Comparison of ENCODE assay signal across 21 mouse cellular contexts in genomic region chr5:111626273-111626798, GRCm38 (mm10).
DNase-seq lines count a peak whose midpoint lies in the region; ATAC-seq and TF ChIP-seq lines count a peak whose summit lies in the region.
"Had no signal": no experiment of that assay in that cellular context is flagged by ENCODE, and none has a peak within 500 bp of the region (broad histone marks: within the 10 kb centered on the region; RNA-seq: fewer than 3 reads in every experiment).

No protein-coding gene starts in this region.

- H3K4me1 ChIP-seq in forebrain, embryonic 10.5 days = peaks cover 60% of the 10 kb centered on the region
- H3K4me1 ChIP-seq in forebrain, postnatal 0 days (ENCODE audit: insufficient read depth) = no peaks in the 10 kb centered on the region
- no peaks in the 10 kb centered on the region for H3K4me1 ChIP-seq in lung, postnatal 0 days (ENCODE audit: insufficient read depth, low read depth, low read length)
- peaks cover 4% of the 10 kb centered on the region for H3K4me1 ChIP-seq in forebrain, embryonic 16.5 days (replicated peaks; ENCODE audit: control insufficient read depth, insufficient read depth, low read length)
- H3K4me1 ChIP-seq: liver, embryonic 15.5 days had no signal

- no peak for TF ChIP-seq CTCF in forebrain, postnatal 0 days (IDR thresholded peaks at IDR 0.05; ENCODE audit: low read depth)
- TF ChIP-seq CTCF in lung, postnatal 0 days (IDR thresholded peaks at IDR 0.05) = no peak

- H3K4me3 ChIP-seq in forebrain, embryonic 10.5 days = no peak overlapping the region
- no peak overlapping the region for H3K4me3 ChIP-seq in forebrain, postnatal 0 days (ENCODE audit: low read depth, low read length)
- no peak overlapping the region for H3K4me3 ChIP-seq in lung, postnatal 0 days (ENCODE audit: low read depth, low read length)
- no peak overlapping the region for H3K4me3 ChIP-seq in forebrain, embryonic 16.5 days (replicated peaks; ENCODE audit: low read length)
- H3K4me3 ChIP-seq: embryonic facial prominence, embryonic 13.5 days; erythroblast, embryonic 14.5 days; heart, embryonic 15.5 days; left cerebral cortex, adult 2 months; liver, embryonic 15.5 days; lung, embryonic 15.5 days had no signal

- no peak for TF ChIP-seq EP300 in lung, postnatal 0 days (IDR thresholded peaks at IDR 0.05)

- H3K4me2 ChIP-seq in forebrain, postnatal 0 days (ENCODE audit: low read depth) = no peak overlapping the region
- no peak overlapping the region for H3K4me2 ChIP-seq in lung, postnatal 0 days (replicated peaks; ENCODE audit: low read depth, low read length)
- H3K4me2 ChIP-seq in forebrain, embryonic 16.5 days (ENCODE audit: low read length) = no peak overlapping the region
- H3K4me2 ChIP-seq: embryonic facial prominence, embryonic 13.5 days; heart, embryonic 15.5 days; liver, embryonic 15.5 days; lung, embryonic 15.5 days had no signal

- H3K27me3 ChIP-seq in forebrain, embryonic 10.5 days (ENCODE audit: poor library complexity, severe bottlenecking) = peaks cover 46% of the 10 kb centered on the region; the same call in 1 of the 2 replicates
- H3K27me3 ChIP-seq in forebrain, postnatal 0 days (ENCODE audit: insufficient read depth, low read length) = no peaks in the 10 kb centered on the region
- H3K27me3 ChIP-seq in lung, postnatal 0 days (replicated peaks; ENCODE audit: insufficient read depth, low read length) = no peaks in the 10 kb centered on the region
- no peaks in the 10 kb centered on the region for H3K27me3 ChIP-seq in forebrain, embryonic 16.5 days (replicated peaks; ENCODE audit: control insufficient read depth, insufficient read depth, low read length)
- H3K27me3 ChIP-seq: lung, embryonic 15.5 days had no signal

- WGBS in forebrain, embryonic 10.5 days = 8% methylated on average over 6 of the region's 6 CpGs
- WGBS in forebrain, postnatal 0 days = 15% methylated on average over 6 of the region's 6 CpGs
- 28% methylated on average over 6 of the region's 6 CpGs for WGBS in lung, postnatal 0 days
- WGBS in forebrain, embryonic 16.5 days = 7% methylated on average over 6 of the region's 6 CpGs

- H3K9ac ChIP-seq in forebrain, postnatal 0 days = no peak overlapping the region
- no peak overlapping the region for H3K9ac ChIP-seq in lung, postnatal 0 days (replicated peaks; ENCODE audit: low read depth)
- H3K9ac ChIP-seq in forebrain, embryonic 16.5 days (replicated peaks; ENCODE audit: low read depth, low read length) = no peak overlapping the region
- H3K9ac ChIP-seq: heart, embryonic 15.5 days; liver, embryonic 15.5 days; lung, embryonic 15.5 days had no signal

- 0 out of 2 replicates have a peak, but pooled peaks cover 3% of the 10 kb centered on the region for H3K36me3 ChIP-seq in forebrain, embryonic 10.5 days (replicated peaks)
- no peaks in the 10 kb centered on the region for H3K36me3 ChIP-seq in forebrain, postnatal 0 days (ENCODE audit: insufficient read depth)
- no peaks in the 10 kb centered on the region for H3K36me3 ChIP-seq in lung, postnatal 0 days (ENCODE audit: insufficient read depth, low read length)
- H3K36me3 ChIP-seq in forebrain, embryonic 16.5 days (ENCODE audit: control insufficient read depth, insufficient read depth) = no peaks in the 10 kb centered on the region
- H3K36me3 ChIP-seq: embryonic facial prominence, embryonic 13.5 days; heart, embryonic 15.5 days; liver, embryonic 15.5 days; lung, embryonic 15.5 days had no signal

- H3K27ac ChIP-seq in forebrain, embryonic 10.5 days = peak overlapping the region; percentile 84
- H3K27ac ChIP-seq in forebrain, postnatal 0 days (ENCODE audit: low read depth, low read length) = no peak overlapping the region
- H3K27ac ChIP-seq in lung, postnatal 0 days (ENCODE audit: low read length) = no peak overlapping the region
- no peak overlapping the region for H3K27ac ChIP-seq in forebrain, embryonic 16.5 days (ENCODE audit: low read length)
- H3K27ac ChIP-seq: embryonic facial prominence, embryonic 13.5 days; heart, embryonic 15.5 days; left cerebral cortex, adult 2 months; liver, embryonic 15.5 days; lung, embryonic 15.5 days had no signal

- H3K9me3 ChIP-seq in forebrain, embryonic 10.5 days = peaks cover 14% of the 10 kb centered on the region; the same call in 1 of the 2 replicates
- no peaks in the 10 kb centered on the region for H3K9me3 ChIP-seq in forebrain, postnatal 0 days (ENCODE audit: low read length)
- H3K9me3 ChIP-seq in lung, postnatal 0 days (ENCODE audit: low read length) = no peaks in the 10 kb centered on the region
- no peaks in the 10 kb centered on the region for H3K9me3 ChIP-seq in forebrain, embryonic 16.5 days (ENCODE audit: control insufficient read depth, low read length)
- H3K9me3 ChIP-seq: embryonic facial prominence, embryonic 13.5 days; heart, embryonic 15.5 days; liver, embryonic 15.5 days; lung, embryonic 15.5 days had no signal

- ATAC-seq in forebrain, postnatal 0 days = no peak
- peak; percentile 27; the same call in 1 of the 2 replicates for ATAC-seq in lung, postnatal 0 days
- ATAC-seq in forebrain, embryonic 16.5 days = peak; percentile 56; the same call in 1 of the 2 replicates
- ATAC-seq: inflammation-experienced regulatory T-cells, adult 6 months had no signal

- DNase-seq in forebrain, embryonic 10.5 days (ENCODE audit: extremely low spot score, low spot score) = no peak
- no peak for DNase-seq in forebrain, postnatal 0 days
- DNase-seq in lung, postnatal 0 days (ENCODE audit: low spot score) = no peak
- DNase-seq in lung, postnatal 25 days (ENCODE audit: low spot score) = no peak
- DNase-seq in ZHBTc4 (ENCODE audit: low read depth, low spot score) = peak; percentile 54
- no peak for DNase-seq in retina, postnatal 1 day
- DNase-seq in right cerebral cortex, postnatal 4 days = no peak
- DNase-seq: adrenal gland, adult 8-10 months; cerebellum, adult 2 months; cerebellum, postnatal 25 days; heart, postnatal 36 days; kidney, adult 18-20 months; liver had no signal
